Mouse (Mus musculus) MEL (cell line): ENCODE results near the gene Bcl6b. TPM values are rescaled to one million over a fixed set of nuclear protein-coding genes. Genes with fewer than 3 reads are reported as not detected.

Source experiments
- DNase-seq: peaks from one replicate; pipeline ENCODE4 v3.0.0; 2011; ENCODE audit warnings: low read depth, low spot score
- H3K27ac ChIP-seq: 2 replicates; pipeline ENCODE4 v1.5.1; 2012; ENCODE audit warnings: low read depth, mild to moderate bottlenecking, control low read depth, low read length, moderate library complexity; ENCODE audit not compliant: control insufficient read depth
- H3K27me3 ChIP-seq, 2 experiments: fragments of 150-350 bp in 1 of 2; sonication (generic) in 1 of 2; 2 replicates each; pipeline ENCODE4 v1.6.1; 2012; ENCODE audit warnings: low read length in 2 of 2, mild to moderate bottlenecking in 2 of 2, improper control_type of control experiment in 1 of 2, moderate library complexity in 1 of 2; ENCODE audit not compliant: insufficient read depth in 2 of 2, control insufficient read depth in 1 of 2
- H3K36me3 ChIP-seq, 2 experiments: 2 replicates each; pipeline ENCODE4 v1.6.1; 2012 to 2014; ENCODE audit warnings: low read length in 2 of 2, improper control_type of control experiment in 1 of 2, inconsistent platforms in 1 of 2, mild to moderate bottlenecking in 1 of 2; ENCODE audit not compliant: insufficient read depth in 2 of 2, control insufficient read depth in 1 of 2
- H3K4me1 ChIP-seq, 2 experiments: fragments of 150-350 bp in 1 of 2; sonication (generic) in 1 of 2; 2 replicates each; pipeline ENCODE4 v1.6.1; 2012; ENCODE audit warnings: low read length in 2 of 2, improper control_type of control experiment in 1 of 2, mild to moderate bottlenecking in 1 of 2; ENCODE audit not compliant: insufficient read depth in 2 of 2, control insufficient read depth in 1 of 2
- H3K4me3 ChIP-seq, 2 experiments: fragments of 150-350 bp in 1 of 2; sonication (generic) in 1 of 2; 2 replicates each; pipeline ENCODE4 v1.5.1; 2012; ENCODE audit warnings: low read depth in 2 of 2, low read length in 2 of 2, mild to moderate bottlenecking in 2 of 2, moderate library complexity in 2 of 2, control low read depth in 1 of 2, improper control_type of control experiment in 1 of 2; ENCODE audit not compliant: control insufficient read depth in 1 of 2, insufficient read depth in 1 of 2
- H3K79me2 ChIP-seq: 2 replicates; pipeline ENCODE4 v1.6.1; 2012; ENCODE audit warnings: mild to moderate bottlenecking, low read length, moderate library complexity; ENCODE audit not compliant: control insufficient read depth, poor library complexity, insufficient read depth
- H3K9ac ChIP-seq: 2 replicates; pipeline ENCODE4 v1.6.1; 2012; ENCODE audit warnings: low read depth, mild to moderate bottlenecking, control low read depth, low read length, moderate library complexity; ENCODE audit not compliant: control insufficient read depth, poor library complexity, severe bottlenecking
- H3K9me3 ChIP-seq: fragments of 150-350 bp; sonication (generic); replicated peaks from 2 replicates; pipeline ENCODE4 v1.6.1; 2012; ENCODE audit warnings: mild to moderate bottlenecking, low read length, improper control_type of control experiment, moderate library complexity; ENCODE audit not compliant: insufficient read depth
- CHD1 ChIP-seq: IDR thresholded peaks from 2 replicates; pipeline ENCODE4 v1.6.1; 2012; ENCODE audit warnings: low read depth, mild to moderate bottlenecking, inconsistent platforms, low read length, improper control_type of control experiment
- CHD2 ChIP-seq: IDR thresholded peaks from 2 replicates; pipeline ENCODE4 v1.6.1; 2011; ENCODE audit warnings: low read length, improper control_type of control experiment
- E2F4 ChIP-seq: IDR thresholded peaks from 2 replicates; pipeline ENCODE4 v1.6.1; 2011; ENCODE audit warnings: low read depth, low read length, improper control_type of control experiment, borderline replicate concordance
- EP300 ChIP-seq, 2 experiments: IDR thresholded peaks; 2 replicates each; pipeline ENCODE4 v1.6.1; 2011; ENCODE audit warnings: improper control_type of control experiment in 2 of 2, low read length in 2 of 2, low read depth in 1 of 2, mild to moderate bottlenecking in 1 of 2
- GATA1 ChIP-seq: IDR thresholded peaks from 2 replicates; pipeline ENCODE4 v1.6.1; 2011; ENCODE audit warnings: low read depth, low read length, improper control_type of control experiment
- HCFC1 ChIP-seq: IDR thresholded peaks from 2 replicates; pipeline ENCODE4 v1.6.1; 2012; ENCODE audit warnings: low read depth, mild to moderate bottlenecking, inconsistent platforms, low read length, improper control_type of control experiment, moderate library complexity
- MAZ ChIP-seq: IDR thresholded peaks from 2 replicates; pipeline ENCODE4 v1.6.1; 2012; ENCODE audit warnings: low read depth, mild to moderate bottlenecking, inconsistent platforms, low read length, improper control_type of control experiment
- MEF2A ChIP-seq: IDR thresholded peaks from 2 replicates; pipeline ENCODE4 v1.6.1; 2014; ENCODE audit warnings: low read depth, mild to moderate bottlenecking, inconsistent platforms, low read length, improper control_type of control experiment; ENCODE audit not compliant: poor library complexity, insufficient replicate concordance, severe bottlenecking; ENCODE audit errors: extremely low read depth
- NELFE ChIP-seq: IDR thresholded peaks from 2 replicates; pipeline ENCODE4 v1.6.1; 2011; ENCODE audit warnings: low read depth, low read length, improper control_type of control experiment
- NRF1 ChIP-seq: IDR thresholded peaks from 2 replicates; pipeline ENCODE4 v1.6.1; 2014; ENCODE audit warnings: low read depth, mild to moderate bottlenecking, inconsistent platforms, low read length, improper control_type of control experiment, moderate library complexity; ENCODE audit not compliant: poor library complexity, insufficient read depth, severe bottlenecking
- POLR2AphosphoS2 ChIP-seq: IDR thresholded peaks from 2 replicates; pipeline ENCODE4 v1.6.1; 2011; ENCODE audit warnings: low read length, improper control_type of control experiment
- POLR2AphosphoS5 ChIP-seq: IDR thresholded peaks from 2 replicates; pipeline ENCODE4 v1.6.1; 2012; ENCODE audit warnings: low read depth, borderline replicate concordance, mild to moderate bottlenecking, inconsistent platforms, low read length, moderate library complexity, mixed read lengths
- RAD21 ChIP-seq: IDR thresholded peaks from 2 replicates; pipeline ENCODE4 v1.6.1; 2011; ENCODE audit warnings: mild to moderate bottlenecking, low read depth, low read length, improper control_type of control experiment
- RCOR1 ChIP-seq: IDR thresholded peaks from 2 replicates; pipeline ENCODE4 v1.6.1; 2012; ENCODE audit warnings: low read depth, mild to moderate bottlenecking, inconsistent platforms, low read length, improper control_type of control experiment
- SIN3A ChIP-seq: IDR thresholded peaks from 2 replicates; pipeline ENCODE4 v1.6.1; 2012; ENCODE audit warnings: low read length, improper control_type of control experiment, inconsistent platforms
- UBTF ChIP-seq: IDR thresholded peaks from 2 replicates; pipeline ENCODE4 v1.6.1; 2012; ENCODE audit warnings: low read depth, mild to moderate bottlenecking, inconsistent platforms, low read length, improper control_type of control experiment, moderate library complexity, borderline replicate concordance; ENCODE audit not compliant: insufficient read depth
- USF1 ChIP-seq: IDR thresholded peaks from 2 replicates; pipeline ENCODE4 v1.6.1; 2014; ENCODE audit warnings: low read depth, mild to moderate bottlenecking, inconsistent platforms, low read length, improper control_type of control experiment, moderate library complexity
- ZMIZ1 ChIP-seq: IDR thresholded peaks from 2 replicates; pipeline ENCODE4 v1.6.1; 2012; ENCODE audit warnings: low read depth, mild to moderate bottlenecking, inconsistent platforms, low read length, improper control_type of control experiment, moderate library complexity
- polyA plus RNA-seq, 2 experiments: library from polyadenylated mRNA; stranded (reverse) in 1 of 2; unstranded in 1 of 2; fragments of >175 nt in 1 of 2; fragments of >200 nt in 1 of 2; gene quantifications; 2 replicates each; pipeline versions ENCODE4 v1.2.1 to v1.2.4; 2012; ENCODE audit warnings: low replicate concordance in 2 of 2, low read depth in 1 of 2; ENCODE audit not compliant: insufficient read length in 2 of 2, insufficient read depth in 1 of 2, missing spikeins in 1 of 2
- total RNA-seq: library from RNA; depleted of rRNA; stranded (reverse); fragments of 300-350 nt; gene quantifications from 2 replicates; pipeline ENCODE4 v1.2.3, GENCODE M21; 2012

Bcl6b gene
- total and polyA plus RNA-seq, 3 experiments = not detected

DNA sequence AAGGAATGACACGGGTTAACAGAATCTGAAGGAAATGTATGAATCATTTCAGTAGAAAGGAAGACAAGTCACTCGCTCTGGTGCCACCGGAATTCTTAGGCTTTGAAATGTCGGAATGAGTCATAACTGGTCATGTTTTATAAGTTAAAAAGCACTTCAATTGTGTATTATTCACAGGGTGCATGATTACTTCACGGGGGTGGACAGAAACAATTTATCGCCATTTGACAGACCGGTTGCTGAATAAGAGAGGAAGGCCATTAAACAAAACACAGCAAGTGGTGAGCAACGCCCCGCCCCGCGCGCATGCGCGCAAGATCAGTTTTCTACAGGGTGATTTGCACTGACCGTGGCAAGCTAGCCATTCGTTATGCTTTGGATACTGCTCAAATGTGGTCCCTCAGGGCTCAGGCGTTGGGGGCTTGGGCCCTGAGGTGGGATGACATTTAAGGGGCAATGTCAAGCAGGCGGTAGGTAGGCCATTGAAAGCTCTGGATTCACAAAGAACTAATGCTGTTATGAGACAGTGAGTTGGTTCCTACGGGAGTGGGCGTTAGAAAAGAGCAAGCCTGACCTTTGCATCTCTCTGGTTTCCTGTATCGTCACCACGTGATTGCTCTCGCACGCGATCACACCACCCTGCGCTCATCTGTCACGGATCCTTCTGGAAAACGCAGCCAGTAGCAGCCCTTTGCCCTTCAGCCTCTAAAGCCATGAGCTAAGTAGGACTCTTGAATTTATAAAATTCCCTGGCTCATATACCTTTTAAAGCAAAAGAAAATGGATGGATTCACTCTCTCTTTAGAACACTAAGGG is 40.1 kb downstream of the Bcl6b start:
- TF ChIP-seq SIN3A = no peak
- TF ChIP-seq NRF1 = no peak
- no peak for TF ChIP-seq MAZ
- TF ChIP-seq EP300 (IDR thresholded peaks at IDR 0.05; ENCODE audit: low read depth in 1 of 2, low read length in 2 of 2) = no peak
- no peak for TF ChIP-seq UBTF
- TF ChIP-seq POLR2AphosphoS2 = no peak
- no peak for TF ChIP-seq RAD21
- no peak for TF ChIP-seq CHD2
- TF ChIP-seq HCFC1 = no peak
- TF ChIP-seq USF1 = no peak
- TF ChIP-seq E2F4 = no peak
- no peak for TF ChIP-seq POLR2AphosphoS5
- TF ChIP-seq ZMIZ1 = no peak
- TF ChIP-seq MEF2A = no peak
- TF ChIP-seq GATA1 = no peak
- no peak for TF ChIP-seq NELFE
- TF ChIP-seq CHD1 = no peak
- H3K27ac ChIP-seq = no peak overlapping the region
- no peaks in the 10 kb centered on the region for H3K9me3 ChIP-seq
- H3K79me2 ChIP-seq = no peaks in the 10 kb centered on the region
- no peak overlapping the region for H3K4me3 ChIP-seq
- H3K4me1 ChIP-seq = no peaks in the 10 kb centered on the region
- DNase-seq = no peak
- H3K36me3 ChIP-seq = 0 out of 4 replicates have a peak, but pooled peaks cover 0 to 2% of the 10 kb centered on the region in 2 experiments
- peaks cover 0 to 1% of the 10 kb centered on the region in 2 experiments; a peak in 2 of 4 replicates for H3K27me3 ChIP-seq
- no peak overlapping the region for H3K9ac ChIP-seq

DNA sequence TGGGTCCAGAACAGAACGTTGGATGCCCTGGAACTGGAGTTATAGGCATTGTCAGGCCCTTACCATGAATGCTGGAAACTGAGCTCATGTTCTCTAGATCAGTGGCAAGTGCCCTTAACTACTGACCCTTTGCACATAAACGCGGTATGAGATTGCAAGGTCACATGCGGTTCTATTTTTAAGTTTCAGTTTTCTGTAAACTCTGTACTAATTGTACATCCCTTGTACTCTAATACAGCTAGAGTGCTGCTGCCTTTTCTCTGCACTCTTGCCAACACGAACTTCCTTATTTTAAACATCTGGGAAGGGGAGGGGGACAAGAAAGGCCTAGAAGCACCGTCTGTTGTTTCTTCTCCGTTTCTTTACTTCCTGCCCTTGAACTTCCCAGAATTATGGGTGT is 44.5 kb downstream of the Bcl6b start:
- H3K9ac ChIP-seq = no peak overlapping the region
- H3K27ac ChIP-seq = no peak overlapping the region
- TF ChIP-seq USF1 = no peak
- no peak for TF ChIP-seq RCOR1
- TF ChIP-seq NRF1 = no peak
- H3K79me2 ChIP-seq = no peaks in the 10 kb centered on the region
- H3K9me3 ChIP-seq = no peaks in the 10 kb centered on the region
- peak; percentile 55 for DNase-seq
- 0 out of 4 replicates have a peak, but pooled peaks cover 0 to 2% of the 10 kb centered on the region in 2 experiments for H3K36me3 ChIP-seq
- no peaks in the 10 kb centered on the region for H3K27me3 ChIP-seq
- H3K4me3 ChIP-seq = no peak overlapping the region
- H3K4me1 ChIP-seq = no peaks in the 10 kb centered on the region
